Comparison of ENCODE assay signal across 8 mouse cellular contexts in the genomic region with DNA sequence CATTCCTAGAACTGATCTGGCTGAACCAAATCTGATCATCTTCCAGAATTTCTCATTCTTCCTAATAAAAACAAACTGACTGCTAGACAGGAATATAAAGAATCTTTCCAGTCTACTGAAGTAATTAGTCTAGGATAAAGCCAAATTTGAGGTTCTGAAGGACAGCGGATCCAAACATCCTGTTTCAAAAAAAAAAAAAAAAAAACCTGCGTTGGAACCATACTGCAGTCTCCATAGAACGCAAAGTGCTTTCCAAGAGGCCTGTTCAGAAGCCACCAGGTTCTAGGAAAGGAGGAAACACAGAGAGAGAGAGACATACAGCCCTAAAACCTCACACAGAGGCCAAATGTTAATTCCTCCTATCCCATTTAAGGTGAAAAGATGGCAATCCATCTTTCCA. TPM values are rescaled to one million over a fixed set of nuclear protein-coding genes. Genes with fewer than 3 reads are reported as not detected.
DNase-seq lines count a peak whose midpoint lies in the region; ATAC-seq lines count a peak whose summit lies in the region.

No protein-coding gene starts in this region.

- H3K27ac ChIP-seq in heart, embryonic 16.5 days (ENCODE audit: low read length) = no peak overlapping the region
- H3K27ac ChIP-seq in hindbrain, embryonic 11.5 days (ENCODE audit: low read depth, low read length) = 0 out of 2 replicates have a peak overlapping the region, but pooled peaks have one; percentile 78
- no peak overlapping the region for H3K27ac ChIP-seq in midbrain, embryonic 11.5 days (ENCODE audit: low read depth, low read length)

- no peak for ATAC-seq in heart, embryonic 16.5 days (replicated peaks; ENCODE audit: extremely low read depth, insufficient read depth, low FRiP score)
- no peak for ATAC-seq in hindbrain, embryonic 11.5 days (ENCODE audit: low FRiP score)
- no peak for ATAC-seq in midbrain, embryonic 11.5 days (ENCODE audit: low FRiP score)

- peak overlapping the region; percentile 55 for H3K4me3 ChIP-seq in heart, embryonic 16.5 days (ENCODE audit: low read length)
- H3K4me3 ChIP-seq in hindbrain, embryonic 11.5 days (ENCODE audit: low read depth, low read length) = peak overlapping the region; percentile 54
- peak overlapping the region; percentile 58 for H3K4me3 ChIP-seq in midbrain, embryonic 11.5 days (ENCODE audit: low read depth, low read length)

- no peak overlapping the region for H3K9ac ChIP-seq in heart, embryonic 16.5 days (ENCODE audit: low read length)
- H3K9ac ChIP-seq in hindbrain, embryonic 11.5 days (ENCODE audit: low read depth, low read length) = peak overlapping the region; percentile 68
- H3K9ac ChIP-seq in midbrain, embryonic 11.5 days (ENCODE audit: low read length) = peak overlapping the region; percentile 70

- no peaks in the 10 kb centered on the region for H3K4me1 ChIP-seq in heart, embryonic 16.5 days (ENCODE audit: control insufficient read depth, insufficient read depth, low read length)
- H3K4me1 ChIP-seq in hindbrain, embryonic 11.5 days (replicated peaks; ENCODE audit: control insufficient read depth, insufficient read depth, low read length) = no peaks in the 10 kb centered on the region
- H3K4me1 ChIP-seq in midbrain, embryonic 11.5 days (ENCODE audit: control insufficient read depth, insufficient read depth, low read length) = no peaks in the 10 kb centered on the region

- H3K4me2 ChIP-seq in heart, embryonic 16.5 days (ENCODE audit: low read depth, low read length) = peak overlapping the region; percentile 79
- H3K4me2 ChIP-seq in hindbrain, embryonic 11.5 days (replicated peaks; ENCODE audit: low read depth, low read length) = peak overlapping the region; percentile 47
- H3K4me2 ChIP-seq in midbrain, embryonic 11.5 days = peak overlapping the region; percentile 58

- no peaks in the 10 kb centered on the region for H3K27me3 ChIP-seq in heart, embryonic 16.5 days (ENCODE audit: control insufficient read depth, insufficient read depth, low read length)
- no peaks in the 10 kb centered on the region for H3K27me3 ChIP-seq in hindbrain, embryonic 11.5 days (ENCODE audit: control insufficient read depth, insufficient read depth, low read length)
- H3K27me3 ChIP-seq in midbrain, embryonic 11.5 days (ENCODE audit: control insufficient read depth, insufficient read depth, low read length) = no peaks in the 10 kb centered on the region

- H3K36me3 ChIP-seq in heart, embryonic 16.5 days (ENCODE audit: control insufficient read depth, insufficient read depth) = no peaks in the 10 kb centered on the region
- H3K36me3 ChIP-seq in hindbrain, embryonic 11.5 days (ENCODE audit: control insufficient read depth, insufficient read depth, low read length) = no peaks in the 10 kb centered on the region
- no peaks in the 10 kb centered on the region for H3K36me3 ChIP-seq in midbrain, embryonic 11.5 days (ENCODE audit: control insufficient read depth, insufficient read depth, low read length)

- intact Hi-C loops in heart, postnatal 14 days (cut with DNase I) = loop anchor here (5.0 kb wide), 1 partner anchor 69 kb away; no protein-coding TSS in a partner anchor
- intact Hi-C loops in gastrocnemius, postnatal 14 days (cut with DNase I; ENCODE audit: low total_unique reads) = loop anchor here (10.0 kb wide), 1 partner anchor 67 kb away; no protein-coding TSS in a partner anchor

- no peak for DNase-seq in heart, postnatal 14 days
- DNase-seq in MN1 (ENCODE audit: low spot score) = peak; percentile 6
- DNase-seq in hindbrain, embryonic 11.5 days (ENCODE audit: low spot score) = no peak
- no peak for DNase-seq in midbrain, embryonic 11.5 days (ENCODE audit: low spot score, missing footprints)
- DNase-seq in gastrocnemius, postnatal 14 days = no peak
- DNase-seq in spleen, postnatal 14 days (ENCODE audit: low spot score in 2 of 2) = no peak
- no peak for DNase-seq in layer of hippocampus, adult 9-10 months (ENCODE audit: low spot score)

- H3K9me3 ChIP-seq in heart, embryonic 16.5 days (replicated peaks; ENCODE audit: control insufficient read depth, low read length) = no peaks in the 10 kb centered on the region
- no peaks in the 10 kb centered on the region for H3K9me3 ChIP-seq in hindbrain, embryonic 11.5 days (ENCODE audit: control insufficient read depth, low read length)
- no peaks in the 10 kb centered on the region for H3K9me3 ChIP-seq in midbrain, embryonic 11.5 days (ENCODE audit: control insufficient read depth, low read length)

- WGBS in heart, embryonic 16.5 days = 44% methylated on average over 3 of the region's 3 CpGs
- 47% methylated on average over 3 of the region's 3 CpGs for WGBS in hindbrain, embryonic 11.5 days
- WGBS in midbrain, embryonic 11.5 days = 48% methylated on average over 3 of the region's 3 CpGs

RNA-seq across cellular contexts. Expression of gene Nkrf, which starts 1.0 kb away (rescaled TPM):
- 0.63 and 0.72 TPM in 2 replicates for polyA plus RNA-seq in heart, embryonic 16.5 days (2015; fragmentation: Nextera tagmentation; extraction: Ambion mirVana)
- total RNA-seq in heart, postnatal 14 days (2021) = 1 to 10 TPM; 3.4 to 3.8 TPM
- 7.9 and 8.4 TPM in 2 replicates for polyA plus RNA-seq in hindbrain, embryonic 11.5 days (2014; fragmentation: Nextera tagmentation; extraction: Ambion mirVana)
- 7.0 and 7.3 TPM in 2 replicates for polyA plus RNA-seq in midbrain, embryonic 11.5 days (2014; fragmentation: Nextera tagmentation; extraction: Ambion mirVana)
- 1 to 10 TPM; 3.7 to 4.2 TPM for total RNA-seq in gastrocnemius, postnatal 14 days (2021)

RNA-seq across cellular contexts. Expression of gene C330007P06Rik, which starts 27.7 kb away (rescaled TPM):
- 19.4 and 20.4 TPM in 2 replicates for polyA plus RNA-seq in heart, embryonic 16.5 days (2015; fragmentation: Nextera tagmentation; extraction: Ambion mirVana)
- 10 to 100 TPM; 16.3 to 17.4 TPM for total RNA-seq in heart, postnatal 14 days (2021)
- 38.9 and 41.4 TPM in 2 replicates for polyA plus RNA-seq in hindbrain, embryonic 11.5 days (2014; fragmentation: Nextera tagmentation; extraction: Ambion mirVana)
- 35.6 and 39.5 TPM in 2 replicates for polyA plus RNA-seq in midbrain, embryonic 11.5 days (2014; fragmentation: Nextera tagmentation; extraction: Ambion mirVana)
- 10 to 100 TPM; 11.3 to 11.7 TPM for total RNA-seq in gastrocnemius, postnatal 14 days (2021)

RNA-seq across cellular contexts. Expression of gene Ube2a, which starts 28.0 kb away (rescaled TPM):
- polyA plus RNA-seq in heart, embryonic 16.5 days (2015; fragmentation: Nextera tagmentation; extraction: Ambion mirVana) = 137 and 144 TPM in 2 replicates
- 10 to 100 TPM; 75.9 to 77.4 TPM for total RNA-seq in heart, postnatal 14 days (2021)
- 123 and 138 TPM in 2 replicates for polyA plus RNA-seq in hindbrain, embryonic 11.5 days (2014; fragmentation: Nextera tagmentation; extraction: Ambion mirVana)
- polyA plus RNA-seq in midbrain, embryonic 11.5 days (2014; fragmentation: Nextera tagmentation; extraction: Ambion mirVana) = 119 and 120 TPM in 2 replicates
- total RNA-seq in gastrocnemius, postnatal 14 days (2021) = 10 to 100 TPM; 36.8 to 38.6 TPM
